In genomic region chr12:82810631-82811030, GRCm38 (mm10) we compare ENCODE assay signal across 14 mouse cellular contexts.
"Had no signal": no experiment of that assay in that cellular context is flagged by ENCODE, and none has a peak within 500 bp of the region (broad histone marks: within the 10 kb centered on the region; RNA-seq: fewer than 3 reads in every experiment).

No protein-coding gene starts in this region.

- H3K9ac ChIP-seq: limb, embryonic 15.5 days; liver, embryonic 12.5 days; lung, embryonic 14.5 days; midbrain, embryonic 12.5 days; neural tube, embryonic 13.5 days; stomach, embryonic 15.5 days had no signal

- H3K27me3 ChIP-seq: limb, embryonic 15.5 days; liver, embryonic 12.5 days; midbrain, embryonic 12.5 days; neural tube, embryonic 13.5 days; stomach, embryonic 15.5 days had no signal

- H3K4me3 ChIP-seq: limb, embryonic 15.5 days; liver, embryonic 12.5 days; midbrain, embryonic 12.5 days; neural tube, embryonic 13.5 days; stomach, embryonic 15.5 days had no signal

- H3K36me3 ChIP-seq: limb, embryonic 15.5 days; liver, embryonic 12.5 days; midbrain, embryonic 12.5 days; neural tube, embryonic 13.5 days; stomach, embryonic 15.5 days had no signal

- H3K9me3 ChIP-seq: limb, embryonic 15.5 days; liver, embryonic 12.5 days; midbrain, embryonic 12.5 days; neural tube, embryonic 13.5 days; stomach, embryonic 15.5 days had no signal

- DNase-seq: layer of hippocampus, adult 9-11 months; layer of hippocampus, postnatal 36 days; lung, embryonic 14.5 days; lung, postnatal 14 days; right cerebral cortex, postnatal 14 days; thymus, adult 2 months; thymus, postnatal 25 days had no signal

- ATAC-seq: intestine, postnatal 0 days; liver, embryonic 12.5 days; midbrain, embryonic 16.5 days had no signal

- H3K4me1 ChIP-seq: limb, embryonic 15.5 days; liver, embryonic 12.5 days; midbrain, embryonic 12.5 days; neural tube, embryonic 13.5 days; stomach, embryonic 15.5 days had no signal

- H3K4me2 ChIP-seq: limb, embryonic 15.5 days; liver, embryonic 12.5 days; lung, embryonic 14.5 days; midbrain, embryonic 12.5 days; neural tube, embryonic 13.5 days; stomach, embryonic 15.5 days had no signal

- H3K27ac ChIP-seq: limb, embryonic 15.5 days; liver, embryonic 12.5 days; midbrain, embryonic 12.5 days; neural tube, embryonic 13.5 days; stomach, embryonic 15.5 days had no signal
